Mouse (Mus musculus) G1E (cell line): ENCODE results near the gene Art3.

Experiments
- CTCF ChIP-seq: IDR thresholded peaks from 2 replicates; pipeline ENCODE4 v1.5.1; 2012; ENCODE audit warnings: low read depth, low read length, inconsistent platforms, mixed read lengths
- GATA1 ChIP-seq: IDR thresholded peaks from 2 replicates; pipeline ENCODE4 v1.6.1; 2012; ENCODE audit warnings: borderline replicate concordance, low read length, inconsistent platforms, mixed read lengths
- GATA2 ChIP-seq: IDR thresholded peaks from 2 replicates; pipeline ENCODE4 v1.6.1; 2012; ENCODE audit warnings: low read depth, low read length, inconsistent platforms, borderline replicate concordance
- POLR2AphosphoS5 ChIP-seq: IDR thresholded peaks from 2 replicates; pipeline ENCODE4 v1.6.1; 2012; ENCODE audit warnings: low read depth, low read length, inconsistent platforms; ENCODE audit not compliant: insufficient replicate concordance
- TAL1 ChIP-seq: conservative IDR thresholded peaks from 2 replicates; pipeline ENCODE4 v1.6.1; 2012; ENCODE audit warnings: low read depth, low read length, inconsistent platforms, mixed read lengths

DNA sequence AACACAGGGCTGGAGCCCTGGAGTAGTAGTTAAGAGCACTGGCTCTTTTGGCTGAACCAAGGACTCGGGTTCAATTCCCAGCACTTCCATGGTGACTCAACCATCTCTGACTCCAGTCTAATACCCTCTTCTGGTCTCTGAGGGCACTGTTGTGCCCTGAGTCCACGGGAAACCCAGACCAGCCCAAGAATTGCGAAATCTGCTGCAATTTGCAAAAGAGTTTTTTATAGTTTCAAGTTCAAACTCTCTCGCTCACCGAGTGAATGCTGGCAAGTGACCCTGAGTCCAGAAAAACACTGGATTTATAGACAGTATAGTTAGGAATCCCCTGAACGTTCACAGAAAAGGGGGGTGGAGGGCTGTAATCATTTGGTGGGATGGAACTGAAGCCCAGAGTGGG lies 38.8 kb downstream of the Art3 start:
- TF ChIP-seq CTCF = no peak
- TF ChIP-seq TAL1 = no peak
- TF ChIP-seq GATA1 = no peak
- no peak for TF ChIP-seq POLR2AphosphoS5
- no peak for TF ChIP-seq GATA2
